Mouse (Mus musculus) lung, postnatal 0 days (tissue): Measurements from ENCODE around the gene Vav1. TPM values are rescaled to one million over a fixed set of nuclear protein-coding genes. Genes with fewer than 3 reads are reported as not detected.

Experiments used
- ATAC-seq: fragments of 200-750 bp; cut with Nextera tagmentation; 2 replicates; pipeline ENCODE4 v1.8.0; 2017; ENCODE audit warnings: moderate library complexity
- DNase-seq: peaks from one replicate; pipeline ENCODE4 v3.0.0-alpha.2; 2016; ENCODE audit warnings: low spot score
- H3K27ac ChIP-seq: fragments of 300-500 bp; sonication (generic); 2 replicates; pipeline ENCODE4 v1.5.1; 2014; ENCODE audit warnings: antibody characterized with exemption, mild to moderate bottlenecking, low read length, mixed read lengths
- H3K27me3 ChIP-seq: fragments of 300-500 bp; sonication (generic); replicated peaks from 2 replicates; pipeline ENCODE4 v1.6.1; 2014; ENCODE audit warnings: low read length, mixed read lengths; ENCODE audit not compliant: insufficient read depth
- H3K36me3 ChIP-seq: fragments of 300-500 bp; sonication (generic); 2 replicates; pipeline ENCODE4 v1.6.1; 2014; ENCODE audit warnings: low read length, mixed read lengths; ENCODE audit not compliant: insufficient read depth
- H3K4me1 ChIP-seq: fragments of 300-500 bp; sonication (generic); 2 replicates; pipeline ENCODE4 v1.6.1; 2014; ENCODE audit warnings: antibody characterized with exemption, low read depth, low read length, mixed read lengths; ENCODE audit not compliant: insufficient read depth
- H3K4me2 ChIP-seq: fragments of 300-500 bp; sonication (generic); replicated peaks from 2 replicates; pipeline ENCODE4 v1.6.1; 2014; ENCODE audit warnings: low read depth, mild to moderate bottlenecking, low read length, moderate library complexity, mixed read lengths
- H3K4me3 ChIP-seq: fragments of 300-500 bp; sonication (generic); 2 replicates; pipeline ENCODE4 v1.5.1; 2014; ENCODE audit warnings: low read depth, low read length
- H3K9ac ChIP-seq: fragments of 300-500 bp; sonication (generic); replicated peaks from 2 replicates; pipeline ENCODE4 v1.6.1; 2014; ENCODE audit warnings: low read depth, mild to moderate bottlenecking
- H3K9me3 ChIP-seq: fragments of 300-500 bp; sonication (generic); 2 replicates; pipeline ENCODE4 v1.6.1; 2016; ENCODE audit warnings: low read length, mixed read lengths
- CTCF ChIP-seq: IDR thresholded peaks from 2 replicates; pipeline ENCODE4 v1.5.1; 2016; ENCODE audit warnings: antibody characterized with exemption, mild to moderate bottlenecking
- EP300 ChIP-seq: IDR thresholded peaks from 2 replicates; pipeline ENCODE4 v1.6.1; 2016; ENCODE audit warnings: antibody characterized with exemption, mild to moderate bottlenecking, control low read depth
- WGBS: fragments of 180-500 bp; shearing (Covaris S2); extraction: QIAGEN DNeasy Blood & Tissue Kit; methylation state at CpG from one replicate; pipeline ENCODE4 v1.1.7; 2014; 5-methylcytosine and 5-hydroxymethylcytosine counted together
- polyA plus RNA-seq: library from polyadenylated mRNA; unstranded; fragments of >200 nt; fragmentation: Nextera tagmentation; extraction: Ambion mirVana; gene quantifications from 2 replicates; pipeline ENCODE4 v1.2.1, GENCODE M21; 2015

The Vav1 gene
- polyA plus RNA-seq, 1 experiment from 2014 or later = 4.8 TPM

DNA sequence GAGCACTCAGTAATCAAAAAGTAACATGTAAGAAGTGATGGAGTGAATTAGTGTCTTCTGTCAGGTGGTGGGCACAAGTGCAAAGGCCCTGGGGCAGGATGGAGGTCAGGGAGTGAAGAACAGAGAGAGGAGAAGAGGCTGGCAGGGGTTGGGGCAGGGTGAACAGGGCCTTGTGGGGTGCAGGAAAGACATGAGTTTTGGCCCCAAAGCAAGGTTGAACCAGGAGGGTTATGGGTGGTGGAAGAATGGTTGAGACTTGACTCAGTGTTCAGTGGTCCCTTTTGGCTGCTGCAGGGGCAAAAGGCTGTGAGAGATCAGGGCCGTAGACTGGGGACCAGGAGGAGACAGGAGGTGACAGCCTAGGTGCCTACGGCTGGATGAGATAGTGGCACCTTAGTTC is 363 bp upstream of the Vav1 start:
- 85% methylated on average over 2 of the region's 2 CpGs for WGBS
- H3K36me3 ChIP-seq = no peaks in the 10 kb centered on the region
- TF ChIP-seq EP300 = no peak
- TF ChIP-seq CTCF = no peak
- no peak for ATAC-seq
- no peak overlapping the region for H3K9ac ChIP-seq
- H3K4me1 ChIP-seq = peaks cover 3% of the 10 kb centered on the region; the same call in 1 of the 2 replicates
- no peak overlapping the region for H3K4me2 ChIP-seq
- DNase-seq = no peak
- no peaks in the 10 kb centered on the region for H3K27me3 ChIP-seq
- H3K4me3 ChIP-seq = no peak overlapping the region
- no peak overlapping the region for H3K27ac ChIP-seq
- no peaks in the 10 kb centered on the region for H3K9me3 ChIP-seq

DNA sequence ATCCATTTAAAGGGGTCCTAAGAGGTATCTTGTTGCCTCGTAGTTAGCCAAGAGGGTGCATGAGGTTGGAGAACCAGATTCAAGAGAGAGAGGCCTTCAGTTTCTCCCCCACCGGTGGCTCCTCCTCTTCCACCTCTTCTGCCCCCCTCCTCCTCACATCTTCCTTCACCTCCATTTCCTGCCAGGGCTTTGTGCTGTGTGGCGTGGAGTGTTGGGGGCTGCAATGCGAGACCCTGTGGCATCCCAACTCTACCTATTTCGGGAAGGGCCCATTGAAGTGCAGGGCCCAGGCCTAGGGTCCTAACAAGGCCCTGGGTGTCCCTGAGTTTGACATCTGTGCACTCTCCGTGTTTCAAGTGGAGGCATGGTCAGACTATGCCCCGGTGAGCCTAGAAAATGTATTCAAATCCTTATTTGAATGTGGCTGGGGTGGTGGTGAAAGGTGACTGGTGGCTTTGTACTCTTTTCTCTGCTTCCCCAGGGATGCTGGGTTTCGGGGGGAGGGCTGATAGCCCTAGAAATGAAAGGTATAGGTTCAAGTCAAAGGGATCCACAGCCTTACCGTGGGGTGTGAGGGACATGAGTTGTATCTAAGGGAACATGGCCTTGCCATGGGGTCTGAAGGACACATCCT is 808 bp downstream of the Vav1 start:
- H3K36me3 ChIP-seq = no peaks in the 10 kb centered on the region
- no peak overlapping the region for H3K4me3 ChIP-seq
- ATAC-seq (no peak), DNase-seq (no peak)
- H3K4me1 ChIP-seq = no peaks in the 10 kb centered on the region
- H3K9me3 ChIP-seq = no peaks in the 10 kb centered on the region
- 0 out of 2 replicates have a peak overlapping the region, but pooled peaks have one; percentile 5 for H3K4me2 ChIP-seq
- H3K27me3 ChIP-seq = no peaks in the 10 kb centered on the region
- TF ChIP-seq CTCF (no peak), EP300 (no peak)
- no peak overlapping the region for H3K27ac ChIP-seq
- H3K9ac ChIP-seq = no peak overlapping the region
- 48% methylated on average over 9 of the region's 9 CpGs for WGBS

DNA sequence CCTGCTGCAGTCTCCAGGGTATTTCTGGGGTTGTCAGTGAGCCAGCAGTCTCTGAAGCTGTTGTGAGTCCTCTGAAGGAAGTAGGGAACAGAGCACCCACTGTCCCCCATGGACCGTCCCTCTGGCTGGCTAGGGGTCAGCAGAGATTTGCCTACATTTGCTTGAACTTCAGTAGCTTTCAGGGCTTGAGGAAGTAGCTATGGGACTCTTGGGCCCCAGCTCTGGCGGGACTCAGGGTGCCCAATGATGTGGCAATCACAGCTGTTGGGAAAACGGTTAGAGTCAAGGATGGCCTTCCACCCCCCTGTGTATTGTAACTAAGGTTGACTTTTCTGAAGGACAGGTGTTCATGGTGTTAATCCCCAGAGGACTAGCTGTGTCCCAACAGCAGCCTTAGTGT is 1.5 kb downstream of the Vav1 start:
- H3K27ac ChIP-seq = no peak overlapping the region
- no peaks in the 10 kb centered on the region for H3K4me1 ChIP-seq
- H3K4me3 ChIP-seq = no peak overlapping the region
- no peaks in the 10 kb centered on the region for H3K9me3 ChIP-seq
- ATAC-seq (no peak), DNase-seq (peak; percentile 14)
- 45% methylated on average over 3 of the region's 3 CpGs for WGBS
- no peak overlapping the region for H3K9ac ChIP-seq
- no peak overlapping the region for H3K4me2 ChIP-seq
- H3K36me3 ChIP-seq = no peaks in the 10 kb centered on the region
- H3K27me3 ChIP-seq = no peaks in the 10 kb centered on the region
- TF ChIP-seq CTCF = no peak
- no peak for TF ChIP-seq EP300

DNA sequence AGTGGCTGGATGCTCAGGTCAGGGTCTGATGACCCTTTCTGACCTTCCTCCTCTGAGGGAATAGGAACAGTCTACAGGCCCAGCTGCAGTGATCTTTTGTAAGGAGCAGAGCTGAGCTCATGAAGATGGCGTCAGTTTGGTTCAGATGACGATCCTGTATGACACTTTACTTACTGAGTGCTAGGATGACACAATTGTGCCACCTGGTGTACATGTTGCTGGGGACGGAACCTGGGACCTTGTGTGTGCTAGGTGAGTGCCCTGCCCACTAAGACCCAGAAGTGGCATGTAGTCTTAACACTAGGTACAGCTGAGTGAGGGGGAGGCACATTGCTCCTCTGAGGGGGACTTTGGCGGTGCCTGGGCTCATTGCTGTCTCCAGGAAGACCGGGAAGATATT is 5.0 kb downstream of the Vav1 start:
- ATAC-seq (no peak), DNase-seq (no peak)
- Histone ChIP-seq H3K9me3 (no peaks in the 10 kb centered on the region), H3K4me3 (no peak overlapping the region), H3K27ac (no peak overlapping the region), H3K9ac (no peak overlapping the region), H3K36me3 (no peaks in the 10 kb centered on the region), H3K27me3 (no peaks in the 10 kb centered on the region), H3K4me1 (no peaks in the 10 kb centered on the region), H3K4me2 (no peak overlapping the region)
- 66% methylated on average over 5 of the region's 5 CpGs for WGBS
- no peak for TF ChIP-seq CTCF

DNA sequence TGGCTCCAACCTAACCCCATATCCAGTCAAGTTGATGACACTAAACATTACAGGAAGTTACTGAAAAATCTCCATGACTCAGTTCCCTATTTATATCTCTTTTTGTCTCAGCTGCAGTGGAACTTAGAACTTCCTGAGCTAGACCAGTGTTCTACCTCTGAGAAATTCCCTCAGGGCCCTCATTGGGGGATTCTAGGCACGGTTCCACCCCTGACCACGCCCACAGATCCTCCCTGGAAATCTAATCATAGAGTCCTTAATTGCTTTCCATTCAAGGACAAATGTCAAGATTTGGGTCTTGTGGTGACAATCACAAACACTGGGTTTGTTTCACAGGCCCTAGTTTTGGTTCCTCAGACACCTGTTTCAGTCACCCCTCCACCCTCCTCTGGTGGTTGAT is 6.2 kb downstream of the Vav1 start:
- no peak overlapping the region for H3K9ac ChIP-seq
- no peak overlapping the region for H3K4me2 ChIP-seq
- ATAC-seq = no peak
- no peak overlapping the region for H3K27ac ChIP-seq
- H3K36me3 ChIP-seq = no peaks in the 10 kb centered on the region
- 50% methylated on average over 2 of the region's 2 CpGs for WGBS
- no peak overlapping the region for H3K4me3 ChIP-seq
- H3K27me3 ChIP-seq = no peaks in the 10 kb centered on the region
- no peaks in the 10 kb centered on the region for H3K9me3 ChIP-seq
- TF ChIP-seq EP300 (no peak), CTCF (no peak)
- no peak for DNase-seq
- H3K4me1 ChIP-seq = no peaks in the 10 kb centered on the region

DNA sequence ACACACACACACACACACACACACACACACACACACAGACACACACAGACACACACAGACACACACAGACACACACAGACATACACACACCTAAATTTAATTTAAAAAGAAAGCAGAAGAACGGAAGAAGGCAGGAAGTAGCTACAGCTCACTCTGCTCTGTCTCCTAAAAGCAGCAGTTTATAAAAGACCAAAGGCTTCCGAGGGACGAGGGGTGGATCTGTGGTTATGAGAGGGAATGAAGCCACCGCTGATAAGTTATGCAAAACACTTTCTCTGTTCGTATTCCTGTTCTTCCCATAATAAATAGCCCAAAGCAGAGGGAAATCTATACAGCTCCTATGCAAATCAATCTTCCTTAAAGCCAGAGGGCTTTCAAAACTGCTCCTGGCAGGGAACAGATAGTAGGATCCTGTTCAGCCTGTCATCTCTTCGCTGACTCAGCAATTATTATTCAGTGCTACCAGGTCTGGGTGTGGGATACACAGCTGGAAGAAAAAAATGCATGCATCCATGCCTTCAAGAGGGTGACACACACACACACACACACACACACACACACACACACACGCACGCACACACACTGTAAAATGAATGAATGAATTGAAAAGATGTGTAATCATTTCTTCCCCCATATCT is 7.9 kb downstream of the Vav1 start:
- H3K4me1 ChIP-seq = no peaks in the 10 kb centered on the region
- 54% methylated on average over 8 of the region's 8 CpGs for WGBS
- H3K4me2 ChIP-seq = no peak overlapping the region
- DNase-seq = no peak
- H3K27me3 ChIP-seq = no peaks in the 10 kb centered on the region
- no peaks in the 10 kb centered on the region for H3K9me3 ChIP-seq
- no peak overlapping the region for H3K4me3 ChIP-seq
- H3K9ac ChIP-seq = no peak overlapping the region
- TF ChIP-seq EP300 (no peak), CTCF (no peak)
- ATAC-seq = no peak
- H3K36me3 ChIP-seq = no peaks in the 10 kb centered on the region
- no peak overlapping the region for H3K27ac ChIP-seq
